Mouse (Mus musculus) olfactory bulb, adult 2 months (tissue): ENCODE data around the gene Birc2. TPM values are rescaled to one million over a fixed set of nuclear protein-coding genes. Genes with fewer than 3 reads are reported as not detected.

Experiments
- H3K27ac ChIP-seq: fragments of 200-500 bp; 2 replicates; pipeline ENCODE4 v1.5.1; 2012; ENCODE audit warnings: low read depth, low read length; ENCODE audit not compliant: insufficient read depth
- H3K4me1 ChIP-seq: fragments of 200-500 bp; 2 replicates; pipeline ENCODE4 v1.6.1; 2012; ENCODE audit warnings: low read length; ENCODE audit not compliant: control insufficient read depth, insufficient read depth
- H3K4me3 ChIP-seq: fragments of 200-500 bp; 2 replicates; pipeline ENCODE4 v1.5.1; 2012; ENCODE audit warnings: mild to moderate bottlenecking, low read depth, low read length, moderate library complexity; ENCODE audit not compliant: insufficient read depth
- CTCF ChIP-seq: fragments of 200-500 bp; IDR thresholded peaks from 2 replicates; pipeline ENCODE4 v1.5.1; 2012; ENCODE audit warnings: low read depth, mild to moderate bottlenecking, low read length, moderate library complexity; ENCODE audit not compliant: insufficient read depth
- POLR2A ChIP-seq: fragments of 200-500 bp; IDR thresholded peaks from 2 replicates; pipeline ENCODE4 v1.6.1; 2012; ENCODE audit warnings: mild to moderate bottlenecking, low read depth, low read length, moderate library complexity; ENCODE audit not compliant: insufficient read depth
- WGBS: fragments of 180-500 bp; shearing (Covaris S2); methylation state at CpG from one replicate; pipeline ENCODE4 v1.1.7; 2018; 5-methylcytosine and 5-hydroxymethylcytosine counted together
- polyA plus RNA-seq: library from polyadenylated mRNA; stranded (reverse); fragments of >200 nt; gene quantifications from 2 replicates; pipeline ENCODE4 v1.2.4, GENCODE M21; 2012; ENCODE audit warnings: low replicate concordance; ENCODE audit not compliant: missing spikeins, insufficient read depth, insufficient read length

The Birc2 gene
- polyA plus RNA-seq, 1 experiment: not detected

GRCm38 (mm10) chr9:7793561-7793960, 43.3 kb downstream of the Birc2 start:
- Histone ChIP-seq H3K27ac (no peak overlapping the region), H3K4me3 (no peak overlapping the region), H3K4me1 (no peaks in the 10 kb centered on the region)
- no peak for TF ChIP-seq POLR2A
- no peak for TF ChIP-seq CTCF
- WGBS: 84% methylated on average over 2 of the region's 2 CpGs

- H3K4me3 ChIP-seq: no peak overlapping the region
- TF ChIP-seq POLR2A (no peak), CTCF (no peak)
- WGBS: 91% methylated on average over 11 of the region's 11 CpGs
- peaks cover 4% of the 10 kb centered on the region for H3K4me1 ChIP-seq
- H3K27ac ChIP-seq: no peak overlapping the region
These were observed 46.2 kb downstream of the Birc2 start for GRCm38 (mm10) chr9:7790580-7791084.

- Histone ChIP-seq H3K27ac (no peak overlapping the region), H3K4me3 (no peak overlapping the region), H3K4me1 (peaks cover 4% of the 10 kb centered on the region)
- TF ChIP-seq CTCF: no peak
- no peak for TF ChIP-seq POLR2A
- 89% methylated on average over 8 of the region's 8 CpGs for WGBS
These were observed 46.9 kb downstream of the Birc2 start for GRCm38 (mm10) chr9:7789764-7790575.

- Histone ChIP-seq H3K4me3 (no peak overlapping the region), H3K4me1 (peaks cover 4% of the 10 kb centered on the region), H3K27ac (no peak overlapping the region)
- WGBS: 93% methylated on average over 6 of the region's 6 CpGs
- TF ChIP-seq POLR2A (no peak), CTCF (no peak)
These were observed 48.5 kb downstream of the Birc2 start for GRCm38 (mm10) chr9:7788411-7788810.

GRCm38 (mm10) chr9:7786086-7786485, 50.8 kb downstream of the Birc2 start:
- WGBS: 90% methylated on average over 7 of the region's 7 CpGs
- no peak overlapping the region for H3K4me3 ChIP-seq
- peaks cover 4% of the 10 kb centered on the region for H3K4me1 ChIP-seq
- H3K27ac ChIP-seq: no peak overlapping the region
- TF ChIP-seq POLR2A (no peak), CTCF (no peak)

GRCm38 (mm10) chr9:7785396-7785795, 51.5 kb downstream of the Birc2 start:
- TF ChIP-seq POLR2A (no peak), CTCF (no peak)
- Histone ChIP-seq H3K4me1 (peaks cover 4% of the 10 kb centered on the region), H3K27ac (no peak overlapping the region), H3K4me3 (no peak overlapping the region)
- WGBS: 92% methylated on average over 3 of the region's 3 CpGs

- no peak overlapping the region for H3K27ac ChIP-seq
- WGBS: 58% methylated on average over 1 of the region's 1 CpGs
These were observed 52.2 kb downstream of the Birc2 start for GRCm38 (mm10) chr9:7784615-7785012.

GRCm38 (mm10) chr9:7783823-7784614, 52.8 kb downstream of the Birc2 start:
- 65% methylated on average over 15 of the region's 15 CpGs for WGBS

More at GRCm38 (mm10) chr9:7784615-7785012, 52.2 kb downstream of the Birc2 start:
- TF ChIP-seq CTCF (no peak), POLR2A (no peak)
- Histone ChIP-seq H3K4me1 (peaks cover 4% of the 10 kb centered on the region), H3K4me3 (no peak overlapping the region)

More at GRCm38 (mm10) chr9:7783823-7784614, 52.8 kb downstream of the Birc2 start:
- peaks cover 4% of the 10 kb centered on the region for H3K4me1 ChIP-seq
- no peak overlapping the region for H3K4me3 ChIP-seq
- TF ChIP-seq CTCF: no peak
- TF ChIP-seq POLR2A: no peak
- no peak overlapping the region for H3K27ac ChIP-seq
